Mouse (Mus musculus) olfactory bulb, adult 2 months (tissue): Measurements from ENCODE around the gene Mb21d2. TPM values are rescaled to one million over a fixed set of nuclear protein-coding genes. Genes with fewer than 3 reads are reported as not detected.

Experiments
- H3K27ac ChIP-seq: fragments of 200-500 bp; 2 replicates; pipeline ENCODE4 v1.5.1; 2012; ENCODE audit warnings: low read depth, low read length; ENCODE audit not compliant: insufficient read depth
- H3K4me1 ChIP-seq: fragments of 200-500 bp; 2 replicates; pipeline ENCODE4 v1.6.1; 2012; ENCODE audit warnings: low read length; ENCODE audit not compliant: control insufficient read depth, insufficient read depth
- H3K4me3 ChIP-seq: fragments of 200-500 bp; 2 replicates; pipeline ENCODE4 v1.5.1; 2012; ENCODE audit warnings: mild to moderate bottlenecking, low read depth, low read length, moderate library complexity; ENCODE audit not compliant: insufficient read depth
- CTCF ChIP-seq: fragments of 200-500 bp; IDR thresholded peaks from 2 replicates; pipeline ENCODE4 v1.5.1; 2012; ENCODE audit warnings: low read depth, mild to moderate bottlenecking, low read length, moderate library complexity; ENCODE audit not compliant: insufficient read depth
- POLR2A ChIP-seq: fragments of 200-500 bp; IDR thresholded peaks from 2 replicates; pipeline ENCODE4 v1.6.1; 2012; ENCODE audit warnings: mild to moderate bottlenecking, low read depth, low read length, moderate library complexity; ENCODE audit not compliant: insufficient read depth
- WGBS: fragments of 180-500 bp; shearing (Covaris S2); methylation state at CpG from one replicate; pipeline ENCODE4 v1.1.7; 2018; 5-methylcytosine and 5-hydroxymethylcytosine counted together
- polyA plus RNA-seq: library from polyadenylated mRNA; stranded (reverse); fragments of >200 nt; gene quantifications from 2 replicates; pipeline ENCODE4 v1.2.4, GENCODE M21; 2012; ENCODE audit warnings: low replicate concordance; ENCODE audit not compliant: missing spikeins, insufficient read depth, insufficient read length

The Mb21d2 gene
- polyA plus RNA-seq, 1 experiment, result not detected

DNA sequence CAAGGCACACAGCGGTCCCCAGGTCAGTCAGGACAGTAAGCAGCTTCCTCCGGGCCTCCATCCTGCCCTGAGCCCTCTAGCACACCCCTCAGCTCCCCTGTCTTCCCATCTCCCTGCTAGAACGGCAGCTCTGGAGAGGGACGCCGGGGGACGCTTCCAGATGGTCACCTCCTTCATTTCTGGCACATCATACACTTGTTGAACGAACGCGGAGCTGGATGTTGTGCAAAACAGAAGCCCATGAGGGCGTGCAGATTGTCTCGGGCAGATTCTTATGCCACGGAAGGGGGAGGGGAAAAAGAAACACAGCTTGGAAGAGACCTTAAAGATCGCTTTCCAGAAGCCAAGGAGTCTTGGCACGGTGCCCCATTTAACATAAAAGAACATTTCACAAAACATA is 78.6 kb downstream of the Mb21d2 start:
- TF ChIP-seq POLR2A (no peak), CTCF (no peak)
- WGBS, result 24% methylated on average over 14 of the region's 14 CpGs
- Histone ChIP-seq H3K4me3 (no peak overlapping the region), H3K4me1 (peaks cover 9% of the 10 kb centered on the region; the same call in 1 of the 2 replicates), H3K27ac (no peak overlapping the region)

DNA sequence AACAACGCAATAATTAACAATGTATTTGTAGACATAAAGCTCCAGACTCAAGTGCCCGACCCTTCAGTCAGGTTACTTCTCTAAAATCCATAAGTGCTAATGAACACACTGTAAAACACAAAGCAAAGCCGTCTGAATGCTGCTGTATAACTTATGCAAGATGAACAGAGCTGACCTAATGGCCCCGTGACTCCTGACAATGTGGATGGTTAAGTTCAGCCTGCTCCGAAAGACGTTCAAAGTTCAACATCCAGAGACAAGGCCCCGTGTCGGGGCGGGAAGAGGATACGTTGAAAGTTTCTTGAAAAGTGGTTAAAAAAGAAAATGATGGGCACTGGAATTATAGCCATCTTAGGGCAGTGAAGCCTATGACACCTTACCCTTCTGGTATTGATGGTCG is 83.3 kb downstream of the Mb21d2 start:
- Histone ChIP-seq H3K27ac (no peak overlapping the region), H3K4me3 (no peak overlapping the region), H3K4me1 (peaks cover 7% of the 10 kb centered on the region)
- WGBS, result 95% methylated on average over 11 of the region's 11 CpGs
- TF ChIP-seq CTCF, result no peak
- TF ChIP-seq POLR2A, result no peak

- H3K4me1 ChIP-seq, result peaks cover 4% of the 10 kb centered on the region
Measured at GRCm38 (mm10) chr16:28845336-28845735, 84.1 kb downstream of the Mb21d2 start.

DNA sequence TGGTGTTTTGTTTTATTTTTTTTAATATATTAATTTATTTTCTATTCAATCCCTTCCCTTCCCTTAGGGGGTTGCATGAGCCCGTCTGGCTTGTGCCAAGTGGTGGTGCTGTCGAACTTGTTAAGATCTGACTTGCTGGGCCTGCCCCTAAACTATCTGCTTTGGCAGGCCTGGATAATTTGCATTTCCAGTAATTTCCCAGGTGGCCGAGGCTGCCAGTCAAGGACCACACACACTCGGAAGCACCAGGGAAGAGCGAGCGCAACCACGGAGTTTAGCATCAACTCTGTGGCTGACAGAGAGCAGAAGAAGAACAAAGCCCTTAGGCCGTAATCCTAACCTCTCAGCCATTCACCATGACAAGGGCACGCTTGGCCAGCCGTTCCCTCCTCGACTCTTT is 88.4 kb downstream of the Mb21d2 start:
- Histone ChIP-seq H3K4me1 (peaks cover 7% of the 10 kb centered on the region), H3K27ac (no peak overlapping the region), H3K4me3 (no peak overlapping the region)
- WGBS, result 54% methylated on average over 11 of the region's 11 CpGs
- TF ChIP-seq POLR2A (no peak), CTCF (no peak)

More at GRCm38 (mm10) chr16:28845336-28845735, 84.1 kb downstream of the Mb21d2 start:
- no peak overlapping the region for H3K4me3 ChIP-seq
- H3K27ac ChIP-seq, result no peak overlapping the region
- WGBS, result 96% methylated on average over 3 of the region's 3 CpGs
- no peak for TF ChIP-seq CTCF
- TF ChIP-seq POLR2A, result no peak

- Histone ChIP-seq H3K4me1 (peaks cover 7% of the 10 kb centered on the region), H3K4me3 (no peak overlapping the region), H3K27ac (no peak overlapping the region)
- TF ChIP-seq CTCF (no peak), POLR2A (no peak)
- 63% methylated on average over 24 of the region's 24 CpGs for WGBS
Measured at GRCm38 (mm10) chr16:28840075-28840974, 89.1 kb downstream of the Mb21d2 start.

GRCm38 (mm10) chr16:28839575-28839974 is 89.9 kb downstream of the Mb21d2 start:
- TF ChIP-seq POLR2A (no peak), CTCF (no peak)
- H3K27ac ChIP-seq, result no peak overlapping the region
- 87% methylated on average over 9 of the region's 9 CpGs for WGBS
- H3K4me1 ChIP-seq, result peaks cover 7% of the 10 kb centered on the region
- H3K4me3 ChIP-seq, result no peak overlapping the region

GRCm38 (mm10) chr16:28838016-28838415 is 91.5 kb downstream of the Mb21d2 start:
- WGBS, result 12% methylated on average over 12 of the region's 12 CpGs
- TF ChIP-seq CTCF (0 out of 2 replicates have a peak, but pooled peaks have one; percentile 20), POLR2A (no peak)
- H3K4me1 ChIP-seq, result peaks cover 7% of the 10 kb centered on the region
- no peak overlapping the region for H3K27ac ChIP-seq
- H3K4me3 ChIP-seq, result no peak overlapping the region

GRCm38 (mm10) chr16:28832085-28832635 is 97.3 kb downstream of the Mb21d2 start:
- H3K27ac ChIP-seq, result no peak overlapping the region
- no peak overlapping the region for H3K4me3 ChIP-seq
- TF ChIP-seq POLR2A, result no peak
- no peak for TF ChIP-seq CTCF
- 59% methylated on average over 12 of the region's 12 CpGs for WGBS
- H3K4me1 ChIP-seq, result no peaks in the 10 kb centered on the region

GRCm38 (mm10) chr16:28829263-28829955 is 100.1 kb downstream of the Mb21d2 start:
- no peak overlapping the region for H3K27ac ChIP-seq
- 90% methylated on average over 10 of the region's 10 CpGs for WGBS
- H3K4me3 ChIP-seq, result no peak overlapping the region
- H3K4me1 ChIP-seq, result no peaks in the 10 kb centered on the region
- TF ChIP-seq POLR2A, result no peak
- TF ChIP-seq CTCF, result no peak
